Mouse (Mus musculus): ENCODE measurements around the gene Npas4. TPM values are rescaled to one million over a fixed set of nuclear protein-coding genes. Genes with fewer than 3 reads are reported as not detected.

Gene Npas4
- not detected in 2 replicates for polyA plus RNA-seq (2012)

GRCm38 (mm10) chr19:4990256-4990625 lies at the start of gene Npas4:
Npas4 (minus strand) TSS chr19:4990316.
- no peak for TF ChIP-seq GATA1 (IDR thresholded peaks at IDR 0.05; ENCODE audit: low read length)

- no peak for TF ChIP-seq GATA1 (IDR thresholded peaks at IDR 0.05; ENCODE audit: low read length)
Observed at GRCm38 (mm10) chr19:5039301-5040114, 49.4 kb upstream of the Npas4 start.

GRCm38 (mm10) chr19:5038709-5039156 lies 48.6 kb upstream of the Npas4 start, which contains the start of the genes B4gat1 and AC124502.3:
B4gat1 (plus strand) TSS chr19:5038826.
AC124502.3 (plus strand) TSS chr19:5038891.
- no peak for TF ChIP-seq GATA1 (IDR thresholded peaks at IDR 0.05; ENCODE audit: low read length)

- TF ChIP-seq GATA1 (IDR thresholded peaks at IDR 0.05; ENCODE audit: low read length): no peak
Observed at GRCm38 (mm10) chr19:5037678-5038571, 47.8 kb upstream of the Npas4 start.

GRCm38 (mm10) chr19:5036577-5036976 lies 46.5 kb upstream of the Npas4 start:
- TF ChIP-seq GATA1 (IDR thresholded peaks at IDR 0.05; ENCODE audit: low read length): no peak

GRCm38 (mm10) chr19:5032686-5033085 lies 42.6 kb upstream of the Npas4 start:
- no peak for TF ChIP-seq GATA1 (IDR thresholded peaks at IDR 0.05; ENCODE audit: low read length)

GRCm38 (mm10) chr19:5026111-5026510 lies 36.0 kb upstream of the Npas4 start:
- no peak for TF ChIP-seq GATA1 (IDR thresholded peaks at IDR 0.05; ENCODE audit: low read length)

GRCm38 (mm10) chr19:5023621-5024479 lies 33.7 kb upstream of the Npas4 start, which contains the start of gene Slc29a2:
Slc29a2 (plus strand) TSS chr19:5023860.
- TF ChIP-seq GATA1 (IDR thresholded peaks at IDR 0.05; ENCODE audit: low read length): no peak

GRCm38 (mm10) chr19:5021416-5021815 lies 31.3 kb upstream of the Npas4 start:
- TF ChIP-seq GATA1 (IDR thresholded peaks at IDR 0.05; ENCODE audit: low read length): no peak

- TF ChIP-seq GATA1 (IDR thresholded peaks at IDR 0.05; ENCODE audit: low read length): no peak
Observed at GRCm38 (mm10) chr19:5018191-5018590, 28.1 kb upstream of the Npas4 start.

- no peak for TF ChIP-seq GATA1 (IDR thresholded peaks at IDR 0.05; ENCODE audit: low read length)
Observed at GRCm38 (mm10) chr19:5017611-5018010, 27.5 kb upstream of the Npas4 start.

- no peak for TF ChIP-seq GATA1 (IDR thresholded peaks at IDR 0.05; ENCODE audit: low read length)
Observed at GRCm38 (mm10) chr19:5016782-5017181, 26.7 kb upstream of the Npas4 start.

- no peak for TF ChIP-seq GATA1 (IDR thresholded peaks at IDR 0.05; ENCODE audit: low read length)
Observed at GRCm38 (mm10) chr19:5016221-5016742, 26.2 kb upstream of the Npas4 start.

GRCm38 (mm10) chr19:5014961-5015398 lies 24.9 kb upstream of the Npas4 start:
- no peak for TF ChIP-seq GATA1 (IDR thresholded peaks at IDR 0.05; ENCODE audit: low read length)

- no peak for TF ChIP-seq GATA1 (IDR thresholded peaks at IDR 0.05; ENCODE audit: low read length)
Observed at GRCm38 (mm10) chr19:5013138-5013537, 23.0 kb upstream of the Npas4 start.

Data from G1E-ER4 (cell line).